Mouse (Mus musculus): Measurements from ENCODE around the gene Zbtb7a. TPM values are rescaled to one million over a fixed set of nuclear protein-coding genes. Genes with fewer than 3 reads are reported as not detected.
A peak's percentile ranks its signal among the peaks of the same experiment; 100 is the strongest.

The Zbtb7a gene
- total and polyA plus RNA-seq, 2 experiments from 2014 or later, result 15.7 to 27.2 TPM

DNA sequence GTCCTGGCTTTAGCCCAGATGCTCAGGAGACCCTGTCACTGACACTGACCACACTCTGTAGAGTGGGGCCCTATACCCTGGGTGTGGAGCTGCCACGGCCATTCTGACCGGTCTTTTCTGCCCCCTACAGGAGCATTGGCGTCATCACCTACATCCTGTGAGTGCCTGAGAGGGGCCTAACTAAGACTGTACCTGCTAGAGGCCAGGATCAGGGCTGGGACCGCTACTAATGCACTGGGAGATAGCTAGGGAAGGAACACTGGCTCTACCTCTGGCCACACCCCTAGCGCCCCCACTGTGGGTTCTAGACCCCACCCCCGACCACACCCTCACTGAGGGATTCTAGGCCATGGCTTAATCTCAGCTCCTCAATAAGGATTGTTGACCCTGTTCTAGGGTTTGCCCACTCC lies 55.9 kb downstream of the Zbtb7a start:
- DNase-seq (no peak), ATAC-seq (no peak)
- 64% methylated on average over 6 of the region's 6 CpGs for WGBS
- no peak overlapping the region for H3K27ac ChIP-seq (ENCODE audit: low read depth, low read length)
- no peak overlapping the region for H3K9ac ChIP-seq
- H3K27me3 ChIP-seq (ENCODE audit: insufficient read depth, low read length), result peaks cover 15% of the 10 kb centered on the region; the same call in 1 of the 2 replicates
- no peaks in the 10 kb centered on the region for H3K9me3 ChIP-seq (ENCODE audit: low read length)
- H3K36me3 ChIP-seq (ENCODE audit: insufficient read depth), result peaks cover 19% of the 10 kb centered on the region; the same call in 1 of the 2 replicates
- no peak overlapping the region for H3K4me2 ChIP-seq (ENCODE audit: low read depth)
- no peak overlapping the region for H3K4me3 ChIP-seq (ENCODE audit: low read depth, low read length)
- peak; percentile 45 for TF ChIP-seq CTCF (IDR thresholded peaks at IDR 0.05; ENCODE audit: low read depth)
- H3K4me1 ChIP-seq (ENCODE audit: insufficient read depth), result peaks cover 11% of the 10 kb centered on the region

DNA sequence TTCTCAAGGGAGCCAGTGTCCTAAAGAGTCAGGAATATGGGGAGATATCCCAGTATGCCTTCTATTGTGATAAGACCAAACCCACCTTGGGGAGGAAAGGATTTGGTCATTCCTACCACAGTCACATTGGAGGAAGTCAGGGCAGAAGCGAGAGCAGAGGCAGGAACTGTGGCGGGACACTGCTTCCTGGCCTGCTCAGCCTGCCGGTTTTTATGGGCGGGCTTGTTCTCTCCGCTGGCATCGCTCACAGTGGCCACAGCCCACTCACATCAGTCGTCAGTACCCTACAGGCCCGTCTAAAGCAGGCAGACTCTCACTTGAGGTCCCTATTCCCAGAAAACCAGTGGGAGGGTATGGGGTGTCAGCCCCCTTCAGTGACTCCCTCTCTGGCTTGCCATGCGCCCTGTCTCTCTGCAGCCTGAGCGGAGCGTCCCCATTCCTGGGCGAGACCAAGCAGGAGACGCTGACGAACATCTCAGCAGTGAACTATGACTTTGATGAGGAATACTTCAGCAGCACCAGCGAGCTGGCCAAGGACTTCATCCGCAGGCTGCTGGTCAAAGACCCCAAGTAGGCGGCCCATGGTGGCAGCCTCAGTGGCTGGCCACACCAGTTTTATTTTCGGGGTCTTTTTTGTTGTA lies 56.4 kb downstream of the Zbtb7a start:
- TF ChIP-seq CTCF (IDR thresholded peaks at IDR 0.05; ENCODE audit: low read depth), result no peak
- H3K4me2 ChIP-seq (ENCODE audit: low read depth), result peak overlapping the region; percentile 95; the same call in 1 of the 2 replicates
- WGBS, result 91% methylated on average over 18 of the region's 18 CpGs
- H3K4me3 ChIP-seq (ENCODE audit: low read depth, low read length), result no peak overlapping the region
- H3K27me3 ChIP-seq (ENCODE audit: insufficient read depth, low read length), result peaks cover 16% of the 10 kb centered on the region; the same call in 1 of the 2 replicates
- H3K9ac ChIP-seq, result no peak overlapping the region; the same call in 1 of the 2 replicates
- peak overlapping the region; percentile 96; the same call in 1 of the 2 replicates for H3K27ac ChIP-seq (ENCODE audit: low read depth, low read length)
- DNase-seq (no peak), ATAC-seq (no peak)
- H3K36me3 ChIP-seq (ENCODE audit: insufficient read depth), result peaks cover 19% of the 10 kb centered on the region; the same call in 1 of the 2 replicates
- H3K4me1 ChIP-seq (ENCODE audit: insufficient read depth), result peaks cover 11% of the 10 kb centered on the region
- no peaks in the 10 kb centered on the region for H3K9me3 ChIP-seq (ENCODE audit: low read length)

DNA sequence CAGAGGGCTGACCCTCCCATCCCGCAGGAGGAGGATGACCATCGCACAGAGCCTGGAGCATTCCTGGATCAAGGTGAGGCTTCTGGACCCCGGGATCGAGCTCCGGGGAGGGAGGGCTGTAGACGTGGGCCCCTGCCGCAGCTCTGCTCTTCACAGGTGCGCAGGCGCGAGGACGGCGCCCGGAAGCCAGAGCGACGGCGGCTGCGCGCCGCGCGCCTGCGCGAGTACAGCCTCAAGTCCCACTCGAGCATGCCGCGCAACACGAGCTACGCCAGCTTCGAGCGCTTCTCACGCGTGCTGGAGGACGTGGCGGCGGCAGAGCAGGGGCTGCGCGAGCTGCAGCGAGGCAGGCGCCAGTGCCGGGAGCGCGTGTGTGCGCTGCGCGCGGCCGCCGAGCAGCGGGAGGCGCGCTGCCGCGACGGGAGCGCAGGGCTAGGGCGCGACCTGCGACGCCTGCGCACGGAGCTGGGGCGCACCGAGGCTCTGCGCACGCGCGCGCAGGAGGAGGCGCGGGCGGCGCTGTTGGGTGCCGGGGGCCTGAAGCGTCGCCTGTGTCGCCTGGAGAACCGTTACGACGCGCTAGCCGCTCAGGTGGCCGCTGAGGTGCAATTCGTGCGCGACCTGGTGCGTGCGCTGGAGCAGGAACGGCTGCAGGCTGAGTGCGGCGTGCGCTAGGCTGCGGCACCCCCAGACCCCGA lies 57.4 kb downstream of the Zbtb7a start:
- Histone ChIP-seq H3K9me3 (ENCODE audit: low read length) (no peaks in the 10 kb centered on the region), H3K27ac (ENCODE audit: low read depth, low read length) (peak overlapping the region; percentile 96), H3K9ac (peak overlapping the region; percentile 54), H3K4me3 (ENCODE audit: low read depth, low read length) (peak overlapping the region; percentile 57), H3K27me3 (ENCODE audit: insufficient read depth, low read length) (peaks cover 16% of the 10 kb centered on the region; the same call in 1 of the 2 replicates), H3K36me3 (ENCODE audit: insufficient read depth) (peaks cover 13% of the 10 kb centered on the region; the same call in 1 of the 2 replicates), H3K4me2 (ENCODE audit: low read depth) (peak overlapping the region; percentile 95), H3K4me1 (ENCODE audit: insufficient read depth) (peaks cover 11% of the 10 kb centered on the region)
- 2% methylated on average over 86 of the region's 93 CpGs for WGBS
- DNase-seq (peak; percentile 96), ATAC-seq (peak; percentile 93)
- peak; percentile 40; the same call in 1 of the 2 replicates for TF ChIP-seq CTCF (IDR thresholded peaks at IDR 0.05; ENCODE audit: low read depth)

DNA sequence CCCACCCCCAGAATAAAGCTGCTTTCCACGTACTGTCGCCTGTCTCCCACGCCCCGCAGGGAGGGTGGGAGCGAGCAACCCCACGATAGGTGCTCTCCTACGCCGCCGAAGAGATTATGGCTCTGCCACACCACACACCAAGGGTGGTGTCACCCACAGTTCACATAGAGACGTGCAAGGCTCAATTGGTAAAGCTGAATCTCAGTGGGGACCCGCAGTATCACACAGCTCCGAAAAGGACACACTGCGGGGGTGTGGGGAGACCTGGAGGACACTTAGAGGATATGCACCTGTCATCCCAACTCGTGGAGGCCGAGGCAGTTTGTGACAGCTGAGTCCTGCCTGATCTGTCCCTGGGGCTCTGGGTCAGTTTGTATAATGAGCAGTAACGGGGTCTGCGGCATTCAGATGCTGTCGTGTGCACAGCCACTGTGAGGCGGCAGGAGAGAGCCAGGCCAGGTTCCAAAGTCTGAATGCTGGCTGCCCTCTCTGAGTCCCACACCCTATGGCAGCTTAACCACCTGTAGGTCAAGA lies 58.0 kb downstream of the Zbtb7a start:
- 3% methylated on average over 19 of the region's 19 CpGs for WGBS

GRCm38 (mm10) chr10:81193991-81194774 lies 59.2 kb downstream of the Zbtb7a start:
- WGBS, result 13% methylated on average over 37 of the region's 37 CpGs
- Histone ChIP-seq H3K9me3 (ENCODE audit: low read length) (no peaks in the 10 kb centered on the region), H3K9ac (no peak overlapping the region), H3K4me1 (ENCODE audit: insufficient read depth) (peaks cover 11% of the 10 kb centered on the region), H3K36me3 (ENCODE audit: insufficient read depth) (peaks cover 13% of the 10 kb centered on the region; the same call in 1 of the 2 replicates), H3K4me2 (ENCODE audit: low read depth) (no peak overlapping the region), H3K4me3 (ENCODE audit: low read depth, low read length) (no peak overlapping the region), H3K27ac (ENCODE audit: low read depth, low read length) (no peak overlapping the region), H3K27me3 (ENCODE audit: insufficient read depth, low read length) (peaks cover 16% of the 10 kb centered on the region; the same call in 1 of the 2 replicates)
- DNase-seq (no peak), ATAC-seq (no peak)
- no peak for TF ChIP-seq CTCF (IDR thresholded peaks at IDR 0.05; ENCODE audit: low read depth)

More for the DNA sequence above, 58.0 kb downstream of the Zbtb7a start:
- Histone ChIP-seq H3K4me2 (ENCODE audit: low read depth) (peak overlapping the region; percentile 95), H3K4me1 (ENCODE audit: insufficient read depth) (peaks cover 11% of the 10 kb centered on the region), H3K27ac (ENCODE audit: low read depth, low read length) (peak overlapping the region; percentile 96), H3K9ac (peak overlapping the region; percentile 54), H3K4me3 (ENCODE audit: low read depth, low read length) (peak overlapping the region; percentile 57), H3K36me3 (ENCODE audit: insufficient read depth) (peaks cover 13% of the 10 kb centered on the region; the same call in 1 of the 2 replicates), H3K27me3 (ENCODE audit: insufficient read depth, low read length) (peaks cover 16% of the 10 kb centered on the region; the same call in 1 of the 2 replicates), H3K9me3 (ENCODE audit: low read length) (no peaks in the 10 kb centered on the region)
- DNase-seq, result no peak
- peak; percentile 54 for ATAC-seq
- TF ChIP-seq CTCF (IDR thresholded peaks at IDR 0.05; ENCODE audit: low read depth), result no peak; the same call in 1 of the 2 replicates

DNA sequence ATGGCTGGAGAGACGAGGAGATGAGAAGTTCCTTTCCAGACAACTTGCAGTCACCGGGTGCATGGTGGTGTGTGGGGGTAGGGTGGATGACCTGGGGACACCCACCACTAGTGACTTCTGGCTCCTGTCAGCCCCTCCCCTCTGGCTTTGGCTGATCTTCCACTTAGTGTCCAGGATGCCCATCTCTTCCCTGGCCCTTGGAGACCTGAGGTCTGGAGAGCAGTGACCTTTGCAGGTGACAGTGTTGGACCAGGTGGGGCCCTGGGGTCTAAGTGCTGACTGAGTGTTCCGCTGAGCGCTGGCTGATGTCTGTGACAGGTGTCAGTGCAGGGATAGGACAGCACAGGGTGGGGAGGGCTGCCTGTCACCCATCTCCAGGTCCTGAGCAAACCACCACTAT lies 60.3 kb downstream of the Zbtb7a start:
- Histone ChIP-seq H3K9me3 (ENCODE audit: low read length) (no peaks in the 10 kb centered on the region), H3K4me2 (ENCODE audit: low read depth) (no peak overlapping the region), H3K27ac (ENCODE audit: low read depth, low read length) (no peak overlapping the region), H3K36me3 (ENCODE audit: insufficient read depth) (peaks cover 8% of the 10 kb centered on the region; the same call in 1 of the 2 replicates), H3K4me1 (ENCODE audit: insufficient read depth) (peaks cover 11% of the 10 kb centered on the region), H3K27me3 (ENCODE audit: insufficient read depth, low read length) (peaks cover 16% of the 10 kb centered on the region; the same call in 1 of the 2 replicates), H3K4me3 (ENCODE audit: low read depth, low read length) (no peak overlapping the region), H3K9ac (no peak overlapping the region)
- ATAC-seq (no peak), DNase-seq (no peak)
- no peak for TF ChIP-seq CTCF (IDR thresholded peaks at IDR 0.05; ENCODE audit: low read depth)
- WGBS, result 66% methylated on average over 4 of the region's 4 CpGs
